Mouse (Mus musculus): ENCODE results near the gene Slc19a1. TPM values are rescaled to one million over a fixed set of nuclear protein-coding genes. Genes with fewer than 3 reads are reported as not detected.

The Slc19a1 gene
- total and polyA plus RNA-seq, 3 experiments = 40.1 to 59.8 (median 50.2) TPM

GRCm38 (mm10) chr10:77110010-77110409 is 78.0 kb downstream of the Slc19a1 start:
- no peak for DNase-seq (ENCODE audit: extremely low read depth)
- dilution Hi-C loops (cut with MboI; ENCODE audit: extremely low pct_ligation_motif_present, extremely low pct_unique_long_range_greater_than_20kb, low sequenced_read_pairs) (no loop called here), in situ Hi-C loops (cut with MboI; ENCODE audit: low pct_ligation_motif_present, low pct_unique_long_range_greater_than_20kb, low sequenced_read_pairs) (no loop called here)
- no peaks in the 10 kb centered on the region for H3K79me2 ChIP-seq (replicated peaks; ENCODE audit: control insufficient read depth, extremely low read depth, insufficient read depth, poor library complexity, severe bottlenecking)
- H3K9ac ChIP-seq (ENCODE audit: insufficient read depth, low read depth) = no peak overlapping the region
- TF ChIP-seq MAZ (IDR thresholded peaks at IDR 0.05; ENCODE audit: low read depth, low read length) (no peak), ETS1 (conservative IDR thresholded peaks at IDR 0.05; ENCODE audit: low read depth, low read length) (no peak), MEF2A (IDR thresholded peaks at IDR 0.05; ENCODE audit: borderline replicate concordance, low read depth, low read length) (no peak), JUND (conservative IDR thresholded peaks at IDR 0.05; ENCODE audit: low read depth, low read length) (no peak), ZMIZ1 (IDR thresholded peaks at IDR 0.05; ENCODE audit: low read depth, low read length) (no peak), USF2 (conservative IDR thresholded peaks at IDR 0.05; ENCODE audit: low read depth, low read length) (no peak), SIN3A (IDR thresholded peaks at IDR 0.05; ENCODE audit: low read length) (no peak), ZNF384 (IDR thresholded peaks at IDR 0.05; ENCODE audit: low read depth, low read length) (no peak), CHD2 (IDR thresholded peaks at IDR 0.05; ENCODE audit: low read length) (no peak), ZC3H11A (IDR thresholded peaks at IDR 0.05; ENCODE audit: low read depth, low read length) (no peak), MAX (IDR thresholded peaks at IDR 0.05; ENCODE audit: low read length) (no peak), USF1 (IDR thresholded peaks at IDR 0.05; ENCODE audit: low read depth, low read length) (no peak), RCOR1 (conservative IDR thresholded peaks at IDR 0.05; ENCODE audit: low read depth, low read length) (no peak), E2F4 (IDR thresholded peaks at IDR 0.05; ENCODE audit: insufficient replicate concordance, low read depth, low read length) (no peak), PAX5 (IDR thresholded peaks at IDR 0.05; ENCODE audit: low read length) (no peak), MYC (IDR thresholded peaks at IDR 0.05; ENCODE audit: low read depth, low read length) (no peak), POLR2A (IDR thresholded peaks at IDR 0.05; ENCODE audit: low read depth, low read length) (no peak), JUN (IDR thresholded peaks at IDR 0.05; ENCODE audit: insufficient read depth, low read depth, low read length) (no peak)
- no peak overlapping the region for H3K4me2 ChIP-seq (ENCODE audit: insufficient read depth, low read depth, poor library complexity, severe bottlenecking)
- H3K36me3 ChIP-seq (replicated peaks in 1 of 2; ENCODE audit: control insufficient read depth in 1 of 2, insufficient read depth in 1 of 2, low read length in 1 of 2) = no peaks in the 10 kb centered on the region
- H3K9me3 ChIP-seq (replicated peaks; ENCODE audit: low read length) = peaks cover 8% of the 10 kb centered on the region
- H3K27ac ChIP-seq (ENCODE audit: insufficient read depth, low read depth) = no peak overlapping the region
- peaks cover 66% of the 10 kb centered on the region for H3K27me3 ChIP-seq (replicated peaks)
- no peak overlapping the region for H3K4me3 ChIP-seq (replicated peaks in 1 of 3; ENCODE audit: low read depth in 2 of 3, low read length in 2 of 3, poor library complexity in 1 of 3)
- peaks cover 0 to 15% of the 10 kb centered on the region in 2 experiments; a peak in 3 of 4 replicates for H3K4me1 ChIP-seq (ENCODE audit: control insufficient read depth in 1 of 2, insufficient read depth in 2 of 2)

Other genes starting within 250 kb of the Slc19a1 start
- not detected in 2 replicates for gene Pcbp3, start 70.4 kb upstream of the Slc19a1 start, total RNA-seq (2012; rRNA removed)
- not detected in 2 replicates for gene Pcbp3, start 70.4 kb upstream of the Slc19a1 start, total RNA-seq (2014; rRNA removed)
- not detected in 2 replicates for gene Pcbp3, start 70.4 kb upstream of the Slc19a1 start, polyA plus RNA-seq (2012; ENCODE audit: insufficient read length, low read depth)
- gene Col18a1, start 134.3 kb downstream of the Slc19a1 start, total RNA-seq (2012; rRNA removed) = 14.3 and 14.5 TPM in 2 replicates
- gene Col18a1, start 134.3 kb downstream of the Slc19a1 start, total RNA-seq (2014; rRNA removed) = 0.17 and 0.30 TPM in 2 replicates
- 0.75 and 1.7 TPM in 2 replicates for gene Col18a1, start 134.3 kb downstream of the Slc19a1 start, polyA plus RNA-seq (2012; ENCODE audit: insufficient read length, low read depth)
- 23.4 and 23.7 TPM in 2 replicates for gene Pofut2, start 227.0 kb downstream of the Slc19a1 start, total RNA-seq (2012; rRNA removed)
- 11.9 and 13.6 TPM in 2 replicates for gene Pofut2, start 227.0 kb downstream of the Slc19a1 start, total RNA-seq (2014; rRNA removed)
- gene Pofut2, start 227.0 kb downstream of the Slc19a1 start, polyA plus RNA-seq (2012; ENCODE audit: insufficient read length, low read depth) = 16.5 and 22.0 TPM in 2 replicates

Measured in CH12.LX (cell line).